Mouse (Mus musculus): ENCODE results near the gene Fam189a2. TPM values are rescaled to one million over a fixed set of nuclear protein-coding genes. Genes with fewer than 3 reads are reported as not detected.

Fam189a2 gene
- polyA plus RNA-seq, 1 experiment = not detected

DNA sequence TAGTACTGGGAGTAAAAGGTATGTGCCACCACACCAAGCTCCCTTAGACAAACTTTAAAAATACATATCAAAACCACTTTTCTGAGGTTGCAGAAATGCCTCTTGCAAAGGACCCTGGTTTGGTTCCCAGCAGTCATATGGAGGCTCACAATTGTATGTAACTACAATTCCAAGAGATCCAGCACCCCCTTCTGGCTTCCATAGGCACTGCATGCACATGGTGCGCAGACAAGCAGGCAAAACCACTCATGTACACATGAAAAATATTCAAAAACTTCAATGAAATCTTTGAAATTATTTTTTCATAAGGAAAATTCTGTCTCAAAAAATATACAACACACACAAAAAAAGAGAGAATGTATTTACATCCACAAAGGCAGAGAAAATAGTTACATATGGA lies 26.1 kb upstream of the Fam189a2 start:
- TF ChIP-seq GATA1 (IDR thresholded peaks at IDR 0.05; ENCODE audit: low read length) (no peak), TAL1 (IDR thresholded peaks at IDR 0.05; ENCODE audit: low read length) (no peak)
- Histone ChIP-seq H3K9me3 (ENCODE audit: control insufficient read depth, low read length) (no peaks in the 10 kb centered on the region), H3K27me3 (ENCODE audit: control insufficient read depth) (no peaks in the 10 kb centered on the region)

DNA sequence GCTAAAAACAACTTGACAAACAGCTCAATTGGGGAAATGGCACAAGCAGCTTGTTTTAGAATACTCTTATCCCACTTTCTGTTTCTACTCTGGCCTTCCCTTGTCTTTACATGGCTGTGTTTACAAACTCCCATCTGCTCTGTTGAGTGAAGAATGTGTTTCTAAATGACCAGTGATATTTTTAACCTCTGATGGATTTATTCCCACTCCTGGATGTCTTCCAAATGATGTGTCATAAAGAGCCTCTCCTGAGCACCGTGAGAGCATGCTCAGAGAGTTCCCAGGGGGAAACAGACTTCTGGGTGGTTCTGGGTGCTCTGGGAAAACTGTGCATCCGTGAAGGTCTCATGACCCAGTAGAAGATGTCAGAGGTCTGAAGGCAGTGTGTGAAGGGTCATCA lies 24.1 kb upstream of the Fam189a2 start:
- no peak for TF ChIP-seq GATA1 (IDR thresholded peaks at IDR 0.05; ENCODE audit: low read length)
- TF ChIP-seq TAL1 (IDR thresholded peaks at IDR 0.05; ENCODE audit: low read length) = no peak
- Histone ChIP-seq H3K4me1 (ENCODE audit: control insufficient read depth) (no peaks in the 10 kb centered on the region), H3K27me3 (ENCODE audit: control insufficient read depth) (no peaks in the 10 kb centered on the region)

More for the DNA sequence above, 26.1 kb upstream of the Fam189a2 start:
- no peak overlapping the region for H3K4me3 ChIP-seq (replicated peaks)
- H3K4me1 ChIP-seq (ENCODE audit: control insufficient read depth) = no peaks in the 10 kb centered on the region
- no peaks in the 10 kb centered on the region for H3K36me3 ChIP-seq (ENCODE audit: control insufficient read depth)

GRCm38 (mm10) chr19:24054265-24054664 lies 23.4 kb upstream of the Fam189a2 start:
- Histone ChIP-seq H3K27me3 (ENCODE audit: control insufficient read depth) (no peaks in the 10 kb centered on the region), H3K36me3 (ENCODE audit: control insufficient read depth) (no peaks in the 10 kb centered on the region), H3K4me3 (replicated peaks) (no peak overlapping the region), H3K4me1 (ENCODE audit: control insufficient read depth) (no peaks in the 10 kb centered on the region), H3K9me3 (ENCODE audit: control insufficient read depth, low read length) (no peaks in the 10 kb centered on the region)
- TF ChIP-seq TAL1 (IDR thresholded peaks at IDR 0.05; ENCODE audit: low read length) (no peak), GATA1 (IDR thresholded peaks at IDR 0.05; ENCODE audit: low read length) (no peak)

More for the DNA sequence above, 24.1 kb upstream of the Fam189a2 start:
- Histone ChIP-seq H3K4me3 (replicated peaks) (no peak overlapping the region), H3K36me3 (ENCODE audit: control insufficient read depth) (no peaks in the 10 kb centered on the region), H3K9me3 (ENCODE audit: control insufficient read depth, low read length) (no peaks in the 10 kb centered on the region)

DNA sequence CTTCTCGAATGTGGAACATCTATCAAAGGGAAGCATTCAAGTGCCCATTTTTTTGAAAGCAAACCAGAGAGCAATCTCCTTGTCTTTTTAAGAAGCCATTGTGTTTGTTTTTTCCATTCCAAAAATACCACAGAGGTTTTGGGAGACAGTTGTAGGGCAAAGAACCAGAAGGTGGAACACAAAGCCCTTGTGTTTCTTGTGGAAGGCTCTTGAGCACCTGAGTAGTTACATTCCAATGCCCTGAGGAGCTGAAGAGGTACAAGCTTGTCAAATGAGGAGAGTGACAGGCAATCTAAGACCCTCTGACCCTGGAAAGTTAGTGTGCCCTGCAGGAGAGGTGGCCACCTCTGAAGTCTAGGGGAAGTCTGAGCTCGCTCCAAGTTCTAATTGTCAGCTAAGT lies 19.7 kb upstream of the Fam189a2 start:
- TF ChIP-seq TAL1 (IDR thresholded peaks at IDR 0.05; ENCODE audit: low read length) = no peak
- no peak for TF ChIP-seq GATA1 (IDR thresholded peaks at IDR 0.05; ENCODE audit: low read length)
- no peaks in the 10 kb centered on the region for H3K27me3 ChIP-seq (ENCODE audit: control insufficient read depth)
- H3K4me1 ChIP-seq (ENCODE audit: control insufficient read depth) = no peaks in the 10 kb centered on the region
- H3K36me3 ChIP-seq (ENCODE audit: control insufficient read depth) = no peaks in the 10 kb centered on the region
- no peak overlapping the region for H3K4me3 ChIP-seq (replicated peaks)
- no peaks in the 10 kb centered on the region for H3K9me3 ChIP-seq (ENCODE audit: control insufficient read depth, low read length)

GRCm38 (mm10) chr19:24049329-24049728 lies 18.5 kb upstream of the Fam189a2 start:
- Histone ChIP-seq H3K36me3 (ENCODE audit: control insufficient read depth) (no peaks in the 10 kb centered on the region), H3K27me3 (ENCODE audit: control insufficient read depth) (no peaks in the 10 kb centered on the region)
- TF ChIP-seq TAL1 (IDR thresholded peaks at IDR 0.05; ENCODE audit: low read length) = no peak
- no peak for TF ChIP-seq GATA1 (IDR thresholded peaks at IDR 0.05; ENCODE audit: low read length)

DNA sequence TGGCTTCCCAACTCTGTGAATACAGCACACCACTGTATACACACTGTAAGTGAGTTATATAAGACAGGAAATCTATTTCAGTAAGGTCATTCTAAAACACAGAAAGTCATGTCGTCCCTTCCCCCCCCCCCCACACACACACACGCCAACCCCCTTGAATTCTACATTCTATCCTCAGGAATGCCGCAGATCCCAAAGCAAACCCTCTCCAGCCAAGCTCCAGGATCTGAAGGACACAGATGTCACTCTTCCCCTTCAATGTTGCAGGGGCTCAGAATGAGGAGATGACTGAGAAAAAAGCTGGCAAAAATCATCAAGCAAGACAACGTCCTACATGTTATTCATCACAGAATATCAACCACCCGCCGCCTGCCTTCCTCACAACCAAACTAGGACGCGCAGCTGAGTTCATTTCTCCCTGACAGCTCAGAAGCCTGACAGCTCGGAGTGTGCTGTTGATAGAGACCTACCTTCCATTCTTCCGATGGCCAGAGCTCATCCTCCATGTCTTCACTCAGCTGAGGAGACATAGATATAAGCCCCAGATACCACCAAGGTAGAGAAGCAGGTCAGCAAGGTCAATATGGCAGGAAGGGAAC lies 15.7 kb upstream of the Fam189a2 start:
- no peaks in the 10 kb centered on the region for H3K36me3 ChIP-seq (ENCODE audit: control insufficient read depth)
- no peaks in the 10 kb centered on the region for H3K9me3 ChIP-seq (ENCODE audit: control insufficient read depth, low read length)
- H3K4me3 ChIP-seq (replicated peaks) = no peak overlapping the region
- H3K4me1 ChIP-seq (ENCODE audit: control insufficient read depth) = no peaks in the 10 kb centered on the region
- H3K27me3 ChIP-seq (ENCODE audit: control insufficient read depth) = no peaks in the 10 kb centered on the region
- TF ChIP-seq GATA1 (IDR thresholded peaks at IDR 0.05; ENCODE audit: low read length) (no peak), TAL1 (IDR thresholded peaks at IDR 0.05; ENCODE audit: low read length) (no peak)

More at GRCm38 (mm10) chr19:24049329-24049728, 18.5 kb upstream of the Fam189a2 start:
- H3K4me1 ChIP-seq (ENCODE audit: control insufficient read depth) = no peaks in the 10 kb centered on the region
- H3K4me3 ChIP-seq (replicated peaks) = no peak overlapping the region
- H3K9me3 ChIP-seq (ENCODE audit: control insufficient read depth, low read length) = no peaks in the 10 kb centered on the region

DNA sequence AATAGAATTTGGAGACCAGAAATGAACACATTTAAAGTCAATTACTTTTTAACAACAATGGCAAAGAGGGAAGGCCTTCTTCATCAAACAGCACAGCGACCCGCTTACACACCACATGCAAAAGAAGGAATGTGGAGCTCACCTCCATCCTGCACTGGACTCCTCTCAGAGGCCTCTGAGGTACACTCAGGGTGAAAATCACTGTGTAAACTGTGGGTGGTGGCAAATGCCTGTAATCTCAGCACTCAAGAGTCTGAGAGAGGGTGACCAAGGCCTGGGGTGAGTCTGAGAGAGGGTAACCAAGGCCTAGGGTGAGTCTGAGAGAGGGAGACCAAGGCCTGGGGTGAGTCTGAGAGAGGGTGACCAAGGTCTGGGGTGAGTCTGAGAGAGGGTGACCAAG lies 11.6 kb upstream of the Fam189a2 start:
- TF ChIP-seq TAL1 (IDR thresholded peaks at IDR 0.05; ENCODE audit: low read length) (no peak), GATA1 (IDR thresholded peaks at IDR 0.05; ENCODE audit: low read length) (no peak)
- Histone ChIP-seq H3K4me1 (ENCODE audit: control insufficient read depth) (no peaks in the 10 kb centered on the region), H3K4me3 (replicated peaks) (no peak overlapping the region), H3K36me3 (ENCODE audit: control insufficient read depth) (no peaks in the 10 kb centered on the region), H3K27me3 (ENCODE audit: control insufficient read depth) (no peaks in the 10 kb centered on the region), H3K9me3 (ENCODE audit: control insufficient read depth, low read length) (no peaks in the 10 kb centered on the region)

DNA sequence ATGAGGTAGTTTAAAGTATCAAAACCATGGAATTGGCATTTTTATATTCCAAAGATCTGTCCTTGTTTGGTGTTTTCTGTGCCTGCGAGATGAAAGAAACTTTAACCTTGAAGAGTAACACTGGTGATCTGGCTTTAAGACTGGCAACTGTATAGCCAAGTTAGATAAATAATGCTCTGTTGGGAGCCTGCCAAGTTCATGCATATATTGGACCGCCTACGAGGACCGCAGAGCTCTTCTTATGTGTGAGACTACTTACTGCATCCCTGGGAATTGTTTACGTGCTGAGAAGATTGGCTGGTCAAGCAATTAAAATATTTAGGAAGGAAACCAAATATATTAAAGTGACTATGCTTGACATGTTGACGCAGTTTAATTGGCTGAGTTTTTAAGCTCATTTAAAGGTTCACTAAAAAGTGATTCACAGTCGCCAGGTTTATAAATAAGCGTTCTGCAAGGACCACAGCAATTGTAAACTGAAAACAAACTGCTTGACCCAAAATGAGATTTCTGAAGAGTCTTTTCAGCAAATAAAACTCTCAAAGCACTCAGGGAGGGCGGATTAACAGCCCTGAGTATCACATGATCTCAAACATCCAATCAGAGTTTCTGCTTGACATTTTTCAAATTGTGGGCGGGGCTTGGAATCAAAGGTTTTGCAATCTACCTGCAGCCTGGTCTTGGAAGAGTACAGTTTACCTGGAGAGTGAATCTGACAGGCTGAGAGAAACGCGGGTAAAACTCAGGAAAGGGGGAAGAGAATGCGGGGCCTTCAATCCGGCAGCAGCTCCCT lies 8.4 kb upstream of the Fam189a2 start:
- Histone ChIP-seq H3K27me3 (ENCODE audit: control insufficient read depth) (0 out of 2 replicates have a peak, but pooled peaks cover 2% of the 10 kb centered on the region), H3K36me3 (ENCODE audit: control insufficient read depth) (no peaks in the 10 kb centered on the region), H3K9me3 (ENCODE audit: control insufficient read depth, low read length) (no peaks in the 10 kb centered on the region), H3K4me3 (replicated peaks) (no peak overlapping the region), H3K4me1 (ENCODE audit: control insufficient read depth) (no peaks in the 10 kb centered on the region)
- no peak for TF ChIP-seq GATA1 (IDR thresholded peaks at IDR 0.05; ENCODE audit: low read length)
- no peak for TF ChIP-seq TAL1 (IDR thresholded peaks at IDR 0.05; ENCODE audit: low read length)

- no peaks in the 10 kb centered on the region for H3K9me3 ChIP-seq (ENCODE audit: control insufficient read depth, low read length)
- no peaks in the 10 kb centered on the region for H3K36me3 ChIP-seq (ENCODE audit: control insufficient read depth)
- no peak overlapping the region for H3K4me3 ChIP-seq (replicated peaks)
- no peaks in the 10 kb centered on the region for H3K4me1 ChIP-seq (ENCODE audit: control insufficient read depth)
- peaks cover 48% of the 10 kb centered on the region for H3K27me3 ChIP-seq (ENCODE audit: control insufficient read depth)
- TF ChIP-seq GATA1 (IDR thresholded peaks at IDR 0.05; ENCODE audit: low read length) (no peak), TAL1 (IDR thresholded peaks at IDR 0.05; ENCODE audit: low read length) (no peak)
Measured at GRCm38 (mm10) chr19:24034367-24034766, 3.5 kb upstream of the Fam189a2 start.
